Mouse (Mus musculus) frontal cortex, postnatal 36 days (tissue): ENCODE data around the gene Lcp2.

ENCODE experiments used
- DNase-seq, 2 experiments: peaks; one replicate each; pipeline ENCODE4 v3.0.0; 2022; ENCODE audit warnings: low spot score in 2 of 2

The Lcp2 gene

DNA sequence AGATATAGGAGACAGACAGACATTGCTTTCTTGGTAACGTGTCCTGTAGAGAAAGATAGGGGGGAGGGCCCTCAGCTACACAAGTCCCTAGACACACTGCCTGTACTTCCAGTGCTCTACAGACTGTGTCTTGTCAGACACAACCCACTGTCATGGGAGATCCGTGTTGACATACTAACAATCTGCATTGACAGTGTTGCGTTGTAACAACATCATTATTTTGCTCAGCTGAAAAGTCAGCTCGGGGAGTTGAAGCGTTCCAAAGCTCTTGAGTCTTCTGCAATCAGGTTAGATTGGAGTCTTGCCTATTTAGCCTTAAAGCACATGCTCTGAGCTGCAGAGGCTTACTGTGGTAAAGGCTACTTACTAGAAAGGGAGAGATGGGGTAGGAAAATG, 820 bp downstream of the Lcp2 start:
- no peak for DNase-seq

DNA sequence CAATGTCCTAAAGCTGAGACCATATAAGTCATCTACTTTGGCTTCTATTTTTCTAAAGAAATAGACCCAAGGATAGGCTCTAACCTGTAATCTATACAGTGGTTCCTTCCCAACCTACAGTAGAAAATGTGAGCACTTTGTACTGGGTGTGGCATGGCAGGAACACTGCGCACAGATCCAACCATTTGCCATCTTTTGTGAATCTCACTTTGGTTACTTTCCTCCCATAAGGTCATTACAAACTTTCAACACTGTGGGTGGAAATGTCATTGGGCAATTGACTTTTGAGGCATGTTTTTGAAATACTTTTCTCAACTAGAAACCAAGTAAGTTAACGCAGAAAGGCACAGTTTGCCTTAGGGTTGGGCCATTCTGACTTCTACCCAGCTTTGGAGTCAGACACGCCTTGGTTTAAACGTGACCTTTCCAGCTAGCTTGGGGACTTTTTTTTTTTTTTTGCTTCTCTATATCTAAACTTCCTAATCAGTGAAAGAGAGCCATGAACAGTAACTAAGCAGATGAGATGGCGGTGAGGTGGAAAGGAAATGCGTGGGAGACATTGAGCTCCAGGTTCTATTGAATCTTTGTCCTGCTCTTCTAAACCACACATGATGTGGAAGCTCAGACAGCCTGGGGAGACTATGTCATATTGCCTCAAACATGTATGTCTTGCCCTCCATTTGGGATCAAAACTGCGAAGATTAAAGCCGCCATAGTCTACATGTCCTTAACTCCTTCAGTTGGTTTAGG, 1.8 kb downstream of the Lcp2 start:
- no peak for DNase-seq

DNA sequence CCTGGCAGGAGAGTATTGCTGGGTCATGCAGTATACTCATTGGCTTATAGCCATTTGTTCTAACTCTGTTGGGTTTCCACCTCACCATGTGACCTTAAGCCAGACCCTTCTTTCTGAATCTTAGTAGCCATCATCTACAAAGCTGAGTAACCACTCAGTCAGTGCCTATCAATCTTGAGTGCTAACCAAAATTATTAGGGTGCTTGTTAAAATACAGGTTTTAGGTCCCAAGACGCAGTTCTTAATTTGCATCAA, 2.3 kb downstream of the Lcp2 start:
- DNase-seq = no peak

DNA sequence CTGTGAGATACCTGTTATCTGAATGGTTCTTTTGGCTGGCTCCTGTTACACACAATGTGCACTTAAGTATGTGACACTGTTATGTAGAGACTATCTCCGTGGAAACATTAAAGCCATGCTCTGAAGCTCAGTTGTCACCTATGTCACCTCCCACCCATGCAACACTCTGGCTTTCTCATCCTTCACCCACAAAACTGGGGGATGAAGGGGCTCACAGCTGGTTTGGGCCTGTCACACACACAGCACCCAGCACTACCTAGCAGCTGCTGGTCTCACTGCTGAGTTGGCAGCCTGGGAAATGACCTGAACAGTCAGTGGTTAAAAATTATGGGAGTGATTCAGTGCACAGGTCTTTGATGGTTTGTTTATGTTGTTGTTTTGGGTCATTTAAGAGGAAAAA, 3.3 kb downstream of the Lcp2 start:
- no peak for DNase-seq

DNA sequence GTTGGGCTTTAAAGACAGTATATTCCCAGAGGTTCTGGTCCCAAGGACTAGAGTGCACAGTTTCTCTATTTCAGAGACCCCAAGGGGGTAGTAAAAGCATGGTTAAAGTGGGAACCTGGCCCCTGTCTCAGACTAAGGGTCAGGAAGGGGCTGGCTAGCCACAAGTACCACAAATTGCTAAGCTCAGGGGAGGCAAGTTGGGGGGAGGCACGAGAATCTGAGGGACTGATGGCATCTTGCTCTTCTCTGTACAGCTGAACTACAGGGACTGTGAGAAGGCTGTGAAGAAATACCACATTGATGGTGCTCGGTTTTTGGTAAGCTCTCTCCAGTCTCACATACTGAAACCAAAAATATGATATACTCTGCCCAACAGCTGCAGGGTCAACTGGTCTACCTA, 3.9 kb downstream of the Lcp2 start:
- DNase-seq = no peak

DNA sequence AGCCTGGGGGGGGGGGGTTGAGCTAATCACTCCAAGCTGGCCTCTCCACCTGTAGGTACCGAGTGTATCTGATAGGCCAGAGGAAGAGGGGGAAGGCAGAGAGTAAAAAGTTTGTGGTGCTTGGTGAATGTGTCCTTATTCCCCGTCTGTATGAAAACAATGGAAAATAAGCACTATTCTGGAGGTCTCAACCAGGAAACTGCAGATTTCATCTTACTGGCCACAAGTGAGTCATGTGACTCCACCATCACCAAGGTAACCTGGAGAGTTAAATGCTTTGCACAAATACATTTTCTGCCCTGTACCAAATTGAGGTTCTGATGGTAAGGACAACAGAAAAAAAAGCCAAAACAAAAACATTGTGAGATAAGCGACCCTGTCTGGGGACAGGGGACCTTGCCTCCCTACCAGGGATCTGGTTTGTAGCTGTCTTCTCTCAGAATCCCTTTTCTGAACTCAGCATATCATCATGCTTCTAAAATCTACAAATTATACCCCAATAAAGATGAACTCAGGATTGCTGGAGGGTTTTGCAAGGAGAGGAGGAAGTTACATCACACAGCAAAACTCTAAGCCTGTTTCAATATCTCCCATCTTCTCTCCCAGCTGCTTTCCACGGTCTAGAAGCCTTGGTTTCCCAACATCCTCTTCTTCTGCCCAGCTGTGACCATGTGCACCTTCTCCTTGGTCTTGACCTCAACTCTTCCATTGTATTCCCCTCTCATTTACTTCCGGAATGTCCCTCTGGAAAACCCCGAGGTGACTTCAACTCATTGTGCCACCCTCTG, 6.5 kb downstream of the Lcp2 start:
- DNase-seq = no peak

DNA sequence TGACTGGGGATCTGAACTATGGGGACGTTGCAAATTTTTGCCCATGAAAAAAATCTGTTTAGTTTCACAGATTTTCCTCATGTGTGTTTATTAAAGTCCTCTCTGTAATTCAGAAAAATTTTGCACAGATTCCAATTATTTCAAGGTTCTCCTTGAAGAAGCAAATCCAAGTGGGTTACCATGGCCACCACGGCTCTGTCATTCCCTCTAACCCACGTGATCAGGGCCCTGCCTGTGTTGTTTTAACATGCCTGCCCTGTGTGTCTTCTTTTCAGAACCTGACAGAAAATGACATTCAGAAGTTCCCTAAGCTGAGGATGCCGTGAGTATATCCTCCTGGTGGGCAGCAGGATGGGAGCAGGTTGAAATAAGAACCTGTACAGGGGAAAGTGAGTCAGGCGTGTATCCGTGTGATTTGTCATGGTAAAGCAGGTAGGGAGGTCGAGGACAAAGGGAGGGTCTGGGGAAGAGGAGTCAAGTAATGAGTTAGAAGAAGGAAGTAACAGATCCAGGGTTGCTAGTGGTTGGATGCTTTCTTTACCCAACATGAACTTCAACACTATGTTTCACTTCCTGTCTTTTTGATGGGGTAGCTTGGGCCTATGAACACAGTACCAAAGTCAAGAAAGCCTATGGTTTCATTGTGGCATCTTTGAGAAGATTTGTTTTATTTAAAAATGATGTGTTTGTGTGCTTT, 7.5 kb downstream of the Lcp2 start:
- DNase-seq = no peak

DNA sequence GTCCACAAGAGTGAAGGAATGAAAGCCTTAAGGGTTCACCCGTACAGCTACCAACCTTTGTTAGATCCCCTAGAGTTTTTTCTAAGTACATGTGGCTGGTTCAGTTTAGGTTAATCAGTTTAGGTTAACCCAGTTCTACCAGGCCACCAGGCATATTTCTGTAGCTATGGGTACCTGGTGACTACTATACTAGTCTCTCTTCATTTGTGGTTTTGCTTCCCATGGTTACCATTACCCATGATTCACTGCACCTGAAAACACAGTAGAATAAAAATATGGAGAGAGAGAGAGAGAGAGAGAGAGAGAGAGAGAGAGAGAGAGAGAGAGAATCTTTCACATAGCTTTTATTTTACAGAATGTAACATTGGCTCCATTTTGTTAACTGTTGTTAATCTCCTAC, 10.0 kb downstream of the Lcp2 start:
- no peak for DNase-seq

DNA sequence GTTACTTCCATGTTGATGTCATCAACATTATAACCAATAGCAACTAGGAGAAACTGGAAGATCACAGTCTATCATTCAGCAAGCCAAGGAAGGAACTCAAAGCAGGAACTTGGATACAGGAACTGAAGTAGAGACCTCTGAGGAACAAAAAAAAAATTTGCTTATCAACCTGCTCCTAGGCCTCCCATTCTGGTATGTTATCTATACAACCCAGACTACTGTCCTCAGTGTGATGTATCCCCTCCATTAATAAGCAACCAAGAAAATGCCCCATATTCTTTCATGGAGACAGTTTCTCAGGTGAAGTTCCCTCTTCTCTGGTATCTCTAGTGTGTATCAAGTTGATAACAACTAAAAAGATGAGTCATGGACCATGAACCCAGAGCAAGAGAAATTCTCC, 11.6 kb downstream of the Lcp2 start:
- DNase-seq = no peak

DNA sequence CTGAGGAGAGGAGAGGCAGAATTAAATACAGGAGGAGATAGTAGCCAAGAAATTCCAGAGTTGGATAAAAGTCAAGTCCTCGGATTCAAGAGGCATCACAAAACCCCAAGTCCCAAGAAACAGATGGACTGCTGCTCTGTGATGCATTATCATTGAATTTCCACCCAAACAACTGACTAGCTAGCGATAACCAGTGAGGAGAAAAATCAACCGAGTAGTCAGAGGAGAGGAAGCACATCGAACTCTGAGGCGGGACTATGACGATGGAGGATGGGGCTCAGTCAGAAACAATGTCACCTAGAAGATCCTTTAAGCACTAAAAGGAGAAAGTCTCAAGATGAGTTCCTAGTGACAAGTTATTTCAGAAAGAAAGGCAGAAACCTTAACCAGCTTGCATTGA, 12.2 kb downstream of the Lcp2 start:
- DNase-seq = no peak

DNA sequence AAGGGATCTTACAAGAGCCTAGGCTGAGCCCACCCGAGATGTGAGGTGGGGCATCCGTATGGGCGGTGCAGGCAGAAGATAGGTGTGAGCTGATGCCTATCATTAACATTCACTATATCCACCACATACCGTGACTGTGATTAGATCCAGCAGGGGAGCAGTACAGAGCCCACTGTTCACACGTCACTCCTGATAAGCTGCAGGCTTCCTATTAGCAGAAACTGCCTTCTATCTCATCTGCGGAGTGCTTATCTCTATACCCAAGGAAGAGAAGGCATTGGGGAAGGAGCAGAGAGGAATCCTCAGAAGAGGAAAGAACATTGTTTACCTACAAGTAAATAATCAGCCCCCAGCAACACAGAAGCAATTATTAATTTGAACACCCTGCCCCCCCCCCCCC, 15.0 kb downstream of the Lcp2 start:
- no peak for DNase-seq

DNA sequence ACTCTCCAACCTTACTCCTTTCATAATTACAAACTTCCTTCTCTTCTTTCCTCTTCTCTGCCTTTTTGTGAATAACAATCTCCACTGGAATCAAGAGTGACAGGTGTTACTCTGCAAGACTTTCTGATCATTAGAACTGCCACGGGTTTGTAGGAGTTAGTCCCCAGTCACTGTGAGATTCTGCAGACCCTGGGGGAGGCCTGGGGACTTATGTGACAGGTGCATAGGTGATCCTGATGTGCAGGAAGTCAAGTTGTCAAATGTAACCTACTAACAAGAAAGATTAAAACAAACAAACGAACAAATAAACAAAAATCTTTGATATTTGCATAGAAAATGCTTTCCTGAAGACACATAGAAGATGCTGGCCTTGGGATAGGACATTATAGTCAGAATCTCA, 16.5 kb downstream of the Lcp2 start:
- no peak for DNase-seq

DNA sequence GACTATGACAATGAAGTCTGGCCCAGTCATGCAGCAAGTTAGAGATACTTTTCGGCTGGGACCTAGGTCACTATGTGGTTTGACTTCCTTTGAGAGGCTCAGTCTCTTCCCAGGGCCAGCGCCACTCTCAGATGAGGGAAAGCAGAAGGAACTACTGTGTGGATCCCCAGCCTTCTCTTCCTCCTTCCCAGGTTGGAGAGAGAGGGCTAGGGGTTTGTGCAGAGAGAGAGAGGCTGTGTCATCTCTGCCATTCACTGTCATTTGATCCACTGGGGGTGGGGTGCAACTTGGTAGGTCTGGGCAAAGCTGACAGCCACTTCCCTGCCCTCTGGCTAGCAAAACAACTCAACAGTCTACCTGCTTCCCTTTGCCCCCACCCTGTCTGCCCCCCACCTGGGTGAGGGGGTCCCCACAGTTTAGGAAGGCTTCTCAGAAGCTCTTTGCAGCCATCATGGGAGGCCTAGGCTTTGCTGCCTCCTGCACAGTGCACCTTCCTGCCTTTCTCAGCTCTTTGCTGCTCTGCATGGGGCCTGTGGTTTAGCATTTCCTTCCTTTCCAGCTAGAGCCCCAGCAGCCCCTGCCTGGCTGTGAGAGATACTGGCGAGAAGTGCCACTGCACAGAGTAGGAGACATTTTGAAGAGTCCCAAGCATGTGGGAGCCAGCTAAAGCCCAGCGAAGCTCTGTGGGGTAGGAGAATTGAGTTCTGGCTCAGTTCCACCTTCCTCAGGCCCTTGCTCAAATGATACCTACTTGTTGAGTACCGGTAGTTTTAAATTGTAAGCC, 17.2 kb downstream of the Lcp2 start:
- no peak for DNase-seq

DNA sequence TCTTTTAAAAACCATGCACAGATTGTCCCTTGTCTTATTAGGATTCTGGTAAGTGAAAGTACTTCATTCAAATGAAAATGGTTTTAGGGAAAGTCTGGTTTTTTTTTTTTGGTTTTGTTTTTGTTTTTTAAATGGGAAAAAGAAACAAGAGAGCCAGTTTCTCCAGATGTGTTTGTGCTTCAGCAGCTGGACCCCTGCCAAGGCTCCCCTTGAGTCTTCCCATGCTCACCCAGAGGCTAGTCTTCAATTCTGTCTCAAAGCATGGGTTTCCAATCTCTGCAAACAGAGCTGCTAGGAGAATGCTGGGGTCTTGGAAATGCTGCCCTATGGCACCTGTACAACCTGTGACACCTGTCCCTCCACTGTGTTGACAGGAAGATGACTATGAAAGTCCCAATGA, 23.9 kb downstream of the Lcp2 start:
- no peak for DNase-seq

DNA sequence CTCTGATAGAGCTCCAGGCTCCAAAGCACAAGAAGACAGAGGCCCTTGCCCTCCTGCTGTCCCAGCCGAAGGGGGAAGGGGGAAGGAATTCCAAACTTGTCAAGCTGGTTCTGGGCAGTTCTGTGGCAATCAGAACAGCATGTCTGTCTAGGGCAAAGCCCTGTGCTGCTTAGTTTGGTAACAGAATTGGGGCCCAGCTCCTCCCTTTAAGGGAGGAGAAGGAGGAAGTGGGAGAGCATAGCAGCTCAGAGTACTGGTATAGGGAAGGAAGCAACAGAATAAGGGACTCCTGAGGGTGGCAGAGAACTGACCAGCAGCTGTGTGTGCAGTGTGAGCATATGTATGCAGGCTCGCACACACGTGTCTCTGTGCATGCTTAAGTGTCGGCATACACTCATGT, 25.6 kb downstream of the Lcp2 start:
- DNase-seq = no peak

DNA sequence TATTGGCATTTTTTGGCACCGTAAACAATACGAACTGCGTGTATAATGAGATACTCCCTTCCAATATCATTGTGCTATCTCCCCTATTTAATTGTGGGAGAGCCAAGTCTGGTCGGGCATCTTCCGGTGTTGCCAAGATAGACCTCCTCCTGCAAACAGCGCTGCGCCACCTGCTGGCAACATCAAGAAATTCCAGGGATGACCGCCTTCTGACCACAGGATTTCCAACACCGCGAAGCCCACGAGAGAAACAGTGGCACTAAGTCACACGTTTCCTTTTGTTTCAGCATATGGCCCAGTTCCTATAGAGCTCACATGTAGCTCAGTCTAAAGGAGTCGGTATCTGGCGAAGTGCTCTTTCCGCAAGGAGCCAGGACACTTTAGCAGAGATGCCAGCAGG, 27.1 kb downstream of the Lcp2 start:
- DNase-seq = peak; percentile 38 to 49

DNA sequence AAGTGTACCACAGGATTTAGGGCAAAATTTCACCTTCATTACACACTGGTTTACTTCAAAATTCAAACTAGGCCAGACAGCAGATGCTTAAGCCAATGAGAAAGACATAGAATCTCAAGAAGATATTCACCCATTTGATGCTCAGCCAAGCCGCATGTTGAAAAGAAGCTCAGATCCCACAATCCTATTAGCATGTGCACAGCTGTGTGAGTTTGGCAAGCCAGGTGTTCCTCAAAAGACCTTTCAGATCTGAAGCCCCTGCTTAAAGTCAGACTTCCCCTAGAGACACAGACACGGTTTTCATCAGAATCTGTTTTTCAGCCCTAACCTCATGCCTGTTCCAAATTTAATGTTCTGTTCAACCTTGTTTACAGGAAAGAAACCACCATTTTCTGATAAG, 31.1 kb downstream of the Lcp2 start:
- DNase-seq = no peak

DNA sequence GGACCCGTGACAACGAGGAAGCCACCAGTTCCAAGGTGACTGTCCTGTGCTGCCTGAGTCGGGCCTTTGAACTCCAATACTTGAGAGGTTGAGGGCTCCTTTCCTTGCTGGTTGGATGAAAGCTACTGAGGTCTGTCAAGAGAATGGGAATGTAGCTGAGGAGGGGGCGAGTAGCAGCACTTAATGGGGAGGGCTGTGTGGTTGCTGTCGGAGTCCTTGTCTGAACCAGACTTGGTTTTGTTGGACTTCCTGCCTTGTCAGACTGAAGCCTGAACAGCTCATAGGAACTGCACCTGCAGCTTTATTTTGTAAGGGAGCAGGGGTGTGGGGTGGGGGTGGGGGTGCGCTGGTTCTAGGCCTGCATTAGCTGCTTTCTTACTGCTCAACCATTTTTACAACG, 31.9 kb downstream of the Lcp2 start:
- no peak for DNase-seq

DNA sequence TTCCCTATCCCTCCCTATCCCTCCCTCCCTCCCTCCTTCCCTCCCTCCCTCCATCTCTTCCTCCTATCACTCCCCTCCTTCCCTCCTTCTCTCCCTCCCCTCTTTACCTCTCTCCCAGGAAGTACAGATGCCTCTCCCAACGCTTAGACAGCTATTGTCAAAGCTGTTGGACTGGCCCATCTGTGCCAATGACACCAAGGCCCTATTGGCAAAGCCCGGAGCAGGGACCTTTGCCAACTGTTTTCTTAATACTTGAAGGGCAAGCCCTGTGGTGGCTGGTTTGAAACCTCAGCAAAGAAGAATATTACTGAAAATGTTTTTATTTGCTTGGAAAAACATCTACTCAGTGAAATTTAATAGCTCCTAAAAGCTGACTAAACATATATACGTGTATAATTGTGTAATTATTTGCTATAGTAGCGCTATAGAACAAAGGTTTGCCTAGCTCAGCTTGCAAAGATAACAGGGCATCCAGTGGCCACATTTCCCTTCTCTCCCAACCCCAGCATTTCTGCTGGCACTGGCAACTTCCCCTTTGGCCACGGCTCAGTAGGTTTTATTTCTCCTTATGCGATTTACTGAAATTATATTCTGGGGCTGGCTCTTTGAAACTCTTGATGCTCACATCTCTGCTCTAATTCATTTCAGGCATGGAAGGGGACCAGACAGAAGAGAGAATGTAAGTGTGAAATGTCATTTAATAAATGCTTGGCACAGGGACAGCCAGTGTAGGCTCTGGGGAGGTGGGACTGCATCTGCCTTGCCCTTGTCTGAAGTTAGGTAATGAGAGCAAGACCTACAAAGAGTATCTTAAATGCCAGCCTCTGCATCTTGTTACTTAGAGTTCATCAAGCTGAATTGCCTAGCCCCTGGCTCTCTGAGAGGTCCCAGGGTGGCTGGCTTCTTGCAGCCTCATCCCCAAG, 33.1 kb downstream of the Lcp2 start:
- no peak for DNase-seq

DNA sequence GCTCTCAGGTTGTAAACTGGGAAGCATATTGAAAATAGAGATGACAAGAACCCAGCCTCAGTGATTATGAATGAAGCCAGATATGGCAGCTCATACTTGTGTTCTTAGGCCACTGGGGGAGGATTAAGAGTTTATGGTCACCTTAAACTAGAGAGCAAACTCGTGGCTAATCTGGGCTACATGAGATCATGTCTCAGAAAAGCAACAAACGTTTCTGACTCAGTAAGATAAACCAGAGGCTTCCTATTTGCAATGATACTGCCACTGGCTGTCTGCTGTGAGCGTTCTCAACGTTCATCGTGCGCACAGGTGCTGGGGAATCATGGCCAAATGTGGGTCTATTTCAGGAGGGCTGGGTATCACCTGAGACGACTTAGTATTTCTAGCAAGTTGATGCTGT, 37.1 kb downstream of the Lcp2 start:
- DNase-seq = no peak

DNA sequence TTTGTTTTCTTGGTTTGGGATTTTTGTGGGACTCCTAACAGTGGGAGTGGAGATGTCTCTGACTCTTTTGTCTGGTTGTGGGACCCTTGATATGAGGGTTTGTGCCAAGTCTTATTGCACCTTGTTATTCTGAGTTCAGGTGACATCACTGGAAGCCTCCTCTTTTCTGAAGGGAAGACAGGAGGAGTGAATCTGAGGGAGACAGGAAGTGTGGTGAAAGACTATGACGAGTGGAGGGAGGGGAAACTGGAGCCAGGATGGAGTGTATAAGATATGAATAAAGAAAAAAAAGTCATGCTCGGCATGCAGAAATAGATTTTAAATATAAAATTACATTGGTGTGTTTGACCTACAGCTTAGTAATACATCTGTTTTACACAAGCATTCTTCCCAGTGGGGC, 37.9 kb downstream of the Lcp2 start:
- no peak for DNase-seq
